Mouse (Mus musculus): ENCODE results near the gene G430095P16Rik. TPM values are rescaled to one million over a fixed set of nuclear protein-coding genes. Genes with fewer than 3 reads are reported as not detected.

G430095P16Rik gene
- polyA plus RNA-seq, 1 experiment from 2014 or later, result 2.8 TPM

DNA sequence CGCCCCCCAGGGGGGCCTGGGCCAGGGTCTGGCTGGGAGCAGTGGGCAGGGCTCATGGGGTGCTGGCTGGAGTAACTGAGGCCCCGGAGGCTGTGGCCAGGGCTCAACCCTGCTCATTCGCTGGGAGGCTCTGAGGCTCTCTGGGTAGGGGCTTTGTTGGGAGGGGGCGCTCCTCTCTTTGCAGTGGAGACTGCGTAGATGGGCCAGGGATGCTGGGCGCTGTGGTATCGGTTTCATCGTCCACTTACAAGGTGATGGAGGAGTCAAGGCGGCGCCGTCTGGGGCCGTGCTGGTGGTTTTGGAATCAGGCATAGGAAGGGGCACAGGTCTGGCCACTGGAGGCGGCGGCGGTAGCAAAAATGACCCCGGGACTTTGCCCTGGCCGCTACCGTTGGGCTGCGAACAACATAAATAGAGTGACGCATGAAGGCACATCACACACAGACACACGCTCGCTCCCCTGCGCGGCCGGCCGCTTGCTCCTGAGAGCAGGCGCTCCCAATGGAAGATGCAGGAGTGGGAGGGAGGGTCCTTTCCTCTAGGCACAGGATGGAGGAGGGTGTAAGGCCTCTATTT is 6.8 kb upstream of the G430095P16Rik start:
- ATAC-seq (ENCODE audit: low FRiP score, low TSS enrichment), result no peak
- no peak overlapping the region for H3K27ac ChIP-seq (ENCODE audit: low read length)
- peak overlapping the region; percentile 25 for H3K4me2 ChIP-seq (replicated peaks; ENCODE audit: low read depth, low read length)
- WGBS, result 13% methylated on average over 27 of the region's 27 CpGs
- no peaks in the 10 kb centered on the region for H3K9me3 ChIP-seq (ENCODE audit: low read length)
- H3K4me1 ChIP-seq (ENCODE audit: insufficient read depth, low read length), result peaks cover 39% of the 10 kb centered on the region
- H3K27me3 ChIP-seq (ENCODE audit: insufficient read depth, low read length), result peaks cover 33% of the 10 kb centered on the region
- H3K36me3 ChIP-seq (ENCODE audit: insufficient read depth, low read length), result 0 out of 2 replicates have a peak, but pooled peaks cover 4% of the 10 kb centered on the region
- peak overlapping the region; percentile 4; the same call in 1 of the 2 replicates for H3K4me3 ChIP-seq (ENCODE audit: low read length)
- no peak overlapping the region; the same call in 1 of the 2 replicates for H3K9ac ChIP-seq (replicated peaks; ENCODE audit: low read length)

DNA sequence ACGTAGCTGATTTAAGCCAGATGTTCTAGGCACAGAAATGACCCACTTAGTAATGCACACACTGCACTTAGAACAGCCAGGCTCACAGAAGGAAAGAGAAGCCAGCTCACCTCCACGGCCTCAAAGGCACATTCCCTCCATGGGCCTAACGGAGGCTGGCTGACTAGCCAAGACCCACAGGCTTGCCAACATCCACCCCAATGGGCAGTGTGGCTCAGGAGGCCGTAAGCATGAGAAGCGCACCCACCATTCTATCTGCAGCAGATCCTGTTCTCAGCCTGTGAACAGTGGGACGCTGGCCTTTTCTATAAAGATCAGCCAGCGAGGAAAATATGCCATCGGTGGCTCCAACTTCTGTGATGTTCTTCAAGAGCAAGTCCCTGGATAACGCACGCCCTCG is 6.0 kb upstream of the G430095P16Rik start:
- WGBS, result 89% methylated on average over 11 of the region's 11 CpGs
- Histone ChIP-seq H3K4me3 (ENCODE audit: low read length) (no peak overlapping the region), H3K9ac (replicated peaks; ENCODE audit: low read length) (no peak overlapping the region), H3K36me3 (ENCODE audit: insufficient read depth, low read length) (0 out of 2 replicates have a peak, but pooled peaks cover 4% of the 10 kb centered on the region), H3K9me3 (ENCODE audit: low read length) (no peaks in the 10 kb centered on the region), H3K4me1 (ENCODE audit: insufficient read depth, low read length) (peaks cover 32% of the 10 kb centered on the region), H3K27ac (ENCODE audit: low read length) (no peak overlapping the region), H3K4me2 (replicated peaks; ENCODE audit: low read depth, low read length) (no peak overlapping the region), H3K27me3 (ENCODE audit: insufficient read depth, low read length) (peaks cover 33% of the 10 kb centered on the region)
- ATAC-seq (ENCODE audit: low FRiP score, low TSS enrichment), result no peak

DNA sequence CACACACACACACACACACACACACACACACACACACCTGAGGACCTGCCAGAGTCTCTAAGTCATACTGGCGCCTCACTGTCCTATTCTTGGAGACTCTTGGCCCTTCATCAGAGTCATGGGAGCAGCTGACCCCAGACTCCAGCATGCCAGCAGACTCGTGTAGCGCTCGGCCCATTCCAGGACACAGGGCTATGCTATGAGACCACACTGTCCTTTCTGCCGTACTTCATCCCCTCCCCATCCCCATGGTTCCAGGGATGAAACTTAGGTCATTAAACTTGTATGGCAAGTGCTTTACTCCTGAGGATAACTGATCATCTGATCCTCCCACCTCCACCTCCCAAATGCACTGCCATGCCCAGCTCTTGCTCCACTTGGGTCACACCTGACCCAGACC is 4.3 kb upstream of the G430095P16Rik start:
- Histone ChIP-seq H3K36me3 (ENCODE audit: insufficient read depth, low read length) (0 out of 2 replicates have a peak, but pooled peaks cover 4% of the 10 kb centered on the region), H3K4me1 (ENCODE audit: insufficient read depth, low read length) (peaks cover 33% of the 10 kb centered on the region), H3K27ac (ENCODE audit: low read length) (no peak overlapping the region), H3K9ac (replicated peaks; ENCODE audit: low read length) (no peak overlapping the region), H3K4me2 (replicated peaks; ENCODE audit: low read depth, low read length) (no peak overlapping the region), H3K4me3 (ENCODE audit: low read length) (no peak overlapping the region), H3K27me3 (ENCODE audit: insufficient read depth, low read length) (peaks cover 33% of the 10 kb centered on the region), H3K9me3 (ENCODE audit: low read length) (no peaks in the 10 kb centered on the region)
- WGBS, result 70% methylated on average over 5 of the region's 5 CpGs
- no peak for ATAC-seq (ENCODE audit: low FRiP score, low TSS enrichment)

DNA sequence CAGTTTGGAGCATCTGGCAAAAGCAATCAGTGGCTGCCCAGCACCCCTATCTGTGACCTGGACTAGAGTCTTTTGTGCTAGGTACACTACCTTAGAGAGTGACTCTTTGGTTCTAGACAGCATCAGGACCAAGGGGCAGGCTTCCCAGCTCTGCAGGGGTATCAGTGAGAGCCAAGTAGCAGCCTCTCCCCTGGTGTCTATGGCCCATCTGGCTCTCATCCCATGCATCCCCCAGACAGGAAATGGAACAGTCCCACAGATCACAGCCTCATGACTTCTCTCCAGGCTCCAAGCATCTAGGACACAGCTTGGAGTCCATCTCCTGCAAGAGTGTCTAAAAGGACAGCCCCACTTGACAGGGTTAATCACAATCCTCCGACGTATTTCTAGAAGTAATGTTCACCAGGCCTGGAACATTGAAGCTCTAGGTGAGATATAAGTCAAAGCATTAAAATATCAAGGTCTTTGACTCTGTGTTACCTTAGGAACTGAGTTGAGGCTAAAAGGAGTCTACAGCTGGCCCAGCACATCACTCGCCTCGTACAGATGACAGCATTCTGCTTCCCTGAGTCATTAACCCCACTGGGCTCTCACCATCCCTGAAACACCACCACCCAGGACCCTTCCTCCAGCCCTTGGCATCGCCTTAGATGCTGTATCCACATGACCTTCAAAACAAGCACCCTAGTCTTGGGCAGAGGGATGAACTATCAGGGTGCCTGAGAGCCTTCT is 3.7 kb upstream of the G430095P16Rik start:
- Histone ChIP-seq H3K4me2 (replicated peaks; ENCODE audit: low read depth, low read length) (no peak overlapping the region), H3K36me3 (ENCODE audit: insufficient read depth, low read length) (0 out of 2 replicates have a peak, but pooled peaks cover 4% of the 10 kb centered on the region), H3K4me3 (ENCODE audit: low read length) (no peak overlapping the region), H3K27ac (ENCODE audit: low read length) (no peak overlapping the region), H3K27me3 (ENCODE audit: insufficient read depth, low read length) (peaks cover 31% of the 10 kb centered on the region), H3K9me3 (ENCODE audit: low read length) (no peaks in the 10 kb centered on the region), H3K4me1 (ENCODE audit: insufficient read depth, low read length) (peaks cover 33% of the 10 kb centered on the region), H3K9ac (replicated peaks; ENCODE audit: low read length) (no peak overlapping the region)
- 68% methylated on average over 5 of the region's 5 CpGs for WGBS
- no peak for ATAC-seq (ENCODE audit: low FRiP score, low TSS enrichment)

DNA sequence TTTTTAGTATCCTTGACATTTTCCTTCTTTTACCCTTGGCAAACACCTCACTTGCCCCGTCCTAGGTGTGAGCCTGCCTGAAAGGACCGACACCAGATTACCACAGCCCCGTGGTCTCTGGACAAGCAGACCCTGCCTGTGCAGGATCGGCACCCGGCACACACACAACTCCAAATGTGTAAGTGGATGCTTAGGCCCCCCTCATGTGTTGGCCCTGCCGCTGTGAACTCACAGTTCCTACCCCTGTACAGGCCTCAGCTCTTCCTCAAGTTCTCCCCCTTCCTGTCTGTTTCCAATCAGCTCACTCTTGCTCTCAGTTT is 317 bp upstream of the G430095P16Rik start:
- 71% methylated on average over 6 of the region's 6 CpGs for WGBS
- H3K9me3 ChIP-seq (ENCODE audit: low read length), result no peaks in the 10 kb centered on the region
- peak overlapping the region; percentile 95 for H3K27ac ChIP-seq (ENCODE audit: low read length)
- H3K36me3 ChIP-seq (ENCODE audit: insufficient read depth, low read length), result peaks cover 4% of the 10 kb centered on the region; the same call in 1 of the 2 replicates
- H3K9ac ChIP-seq (replicated peaks; ENCODE audit: low read length), result 0 out of 2 replicates have a peak overlapping the region, but pooled peaks have one; percentile 49
- H3K4me2 ChIP-seq (replicated peaks; ENCODE audit: low read depth, low read length), result no peak overlapping the region
- peaks cover 7% of the 10 kb centered on the region for H3K27me3 ChIP-seq (ENCODE audit: insufficient read depth, low read length)
- H3K4me1 ChIP-seq (ENCODE audit: insufficient read depth, low read length), result peaks cover 45% of the 10 kb centered on the region
- no peak overlapping the region for H3K4me3 ChIP-seq (ENCODE audit: low read length)
- no peak; the same call in 1 of the 2 replicates for ATAC-seq (ENCODE audit: low FRiP score, low TSS enrichment)

DNA sequence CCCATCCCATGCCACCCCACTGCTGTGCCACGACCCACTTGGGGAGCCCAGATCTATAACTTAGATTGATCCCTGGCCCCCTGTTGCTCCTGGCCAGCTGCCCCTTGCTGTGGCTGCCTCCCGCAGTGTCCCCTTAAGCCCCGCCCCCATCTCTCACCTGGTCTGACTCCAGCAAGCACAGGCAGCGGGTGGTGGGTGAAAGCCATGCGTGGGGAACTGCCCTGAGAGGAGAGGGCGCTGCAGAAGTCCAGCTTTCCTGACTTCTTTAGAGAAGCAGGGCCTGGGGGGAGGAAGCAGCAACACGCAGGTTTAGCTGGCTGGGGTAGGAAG is 729 bp downstream of the G430095P16Rik start:
- 25% methylated on average over 7 of the region's 7 CpGs for WGBS
- Histone ChIP-seq H3K9me3 (ENCODE audit: low read length) (no peaks in the 10 kb centered on the region), H3K9ac (replicated peaks; ENCODE audit: low read length) (peak overlapping the region; percentile 49), H3K36me3 (ENCODE audit: insufficient read depth, low read length) (peaks cover 4% of the 10 kb centered on the region; the same call in 1 of the 2 replicates), H3K4me3 (ENCODE audit: low read length) (peak overlapping the region; percentile 14), H3K27ac (ENCODE audit: low read length) (peak overlapping the region; percentile 95), H3K4me2 (replicated peaks; ENCODE audit: low read depth, low read length) (peak overlapping the region; percentile 30), H3K4me1 (ENCODE audit: insufficient read depth, low read length) (peaks cover 45% of the 10 kb centered on the region), H3K27me3 (ENCODE audit: insufficient read depth, low read length) (peaks cover 4% of the 10 kb centered on the region; the same call in 1 of the 2 replicates)
- no peak for ATAC-seq (ENCODE audit: low FRiP score, low TSS enrichment)

DNA sequence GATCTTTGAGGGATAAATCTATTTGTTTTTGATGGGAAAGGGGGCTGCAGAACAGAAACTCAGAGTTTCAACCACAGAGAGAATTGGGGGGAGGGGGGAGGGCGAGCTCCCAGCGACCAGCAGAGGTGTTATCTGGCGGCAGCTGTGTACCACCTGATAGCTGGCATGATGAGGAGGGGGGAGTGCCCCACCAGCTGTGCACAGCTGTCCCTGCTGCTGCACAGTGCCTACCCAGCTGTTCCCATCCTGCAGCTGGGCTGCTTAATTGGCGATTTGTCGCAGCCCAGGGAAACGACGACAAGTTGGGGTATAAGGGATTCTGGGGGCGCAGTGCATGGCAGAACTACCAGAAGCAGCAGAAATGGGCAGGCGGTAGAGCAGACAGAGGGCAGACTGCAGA is 1.9 kb downstream of the G430095P16Rik start:
- ATAC-seq (ENCODE audit: low FRiP score, low TSS enrichment), result no peak
- whole genome bisulfite sequencing, result 57% methylated on average over 9 of the region's 9 CpGs
- Histone ChIP-seq H3K4me3 (ENCODE audit: low read length) (no peak overlapping the region), H3K9me3 (ENCODE audit: low read length) (no peaks in the 10 kb centered on the region), H3K27me3 (ENCODE audit: insufficient read depth, low read length) (no peaks in the 10 kb centered on the region), H3K9ac (replicated peaks; ENCODE audit: low read length) (no peak overlapping the region), H3K27ac (ENCODE audit: low read length) (no peak overlapping the region), H3K4me1 (ENCODE audit: insufficient read depth, low read length) (peaks cover 45% of the 10 kb centered on the region), H3K4me2 (replicated peaks; ENCODE audit: low read depth, low read length) (no peak overlapping the region), H3K36me3 (ENCODE audit: insufficient read depth, low read length) (peaks cover 4% of the 10 kb centered on the region; the same call in 1 of the 2 replicates)

DNA sequence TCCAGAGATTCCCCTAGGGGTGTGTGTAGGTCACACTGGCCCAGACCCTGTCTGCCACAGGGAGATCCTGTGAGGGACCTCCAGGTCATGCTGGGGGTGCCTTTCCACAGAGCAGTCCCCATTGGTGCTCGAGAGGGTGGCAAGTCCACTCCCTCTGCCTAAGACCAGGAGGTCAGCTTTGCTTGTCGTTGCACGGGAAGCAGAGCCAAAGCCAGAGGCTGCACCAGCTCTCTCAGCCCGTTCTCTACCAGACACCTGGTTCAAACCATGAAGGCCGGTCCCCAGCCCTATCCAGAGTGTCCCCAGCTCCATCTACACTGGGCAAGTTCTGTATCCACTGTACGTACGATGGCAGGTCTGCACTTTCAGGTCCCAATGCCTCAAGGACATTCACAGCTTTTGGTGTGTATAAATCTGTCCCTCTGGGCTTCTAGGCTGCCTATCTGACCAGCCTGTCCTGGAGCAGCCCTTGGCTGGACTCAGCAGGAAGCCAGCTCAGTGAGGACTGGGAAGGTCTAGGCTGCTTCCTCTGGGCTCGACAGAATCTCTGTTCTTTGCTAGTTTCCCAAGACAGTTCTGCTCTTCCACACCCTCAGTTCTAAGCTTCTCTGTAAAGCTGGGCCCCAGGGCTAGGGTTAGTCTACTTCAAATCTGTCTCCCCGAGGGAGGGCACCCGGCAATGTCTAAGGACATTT is 2.6 kb downstream of the G430095P16Rik start:
- Histone ChIP-seq H3K9ac (replicated peaks; ENCODE audit: low read length) (peak overlapping the region; percentile 37), H3K27me3 (ENCODE audit: insufficient read depth, low read length) (no peaks in the 10 kb centered on the region), H3K4me1 (ENCODE audit: insufficient read depth, low read length) (peaks cover 47% of the 10 kb centered on the region), H3K4me2 (replicated peaks; ENCODE audit: low read depth, low read length) (no peak overlapping the region), H3K36me3 (ENCODE audit: insufficient read depth, low read length) (peaks cover 4% of the 10 kb centered on the region; the same call in 1 of the 2 replicates), H3K9me3 (ENCODE audit: low read length) (no peaks in the 10 kb centered on the region), H3K4me3 (ENCODE audit: low read length) (no peak overlapping the region), H3K27ac (ENCODE audit: low read length) (peak overlapping the region; percentile 55)
- no peak for ATAC-seq (ENCODE audit: low FRiP score, low TSS enrichment)
- WGBS, result 56% methylated on average over 10 of the region's 10 CpGs

DNA sequence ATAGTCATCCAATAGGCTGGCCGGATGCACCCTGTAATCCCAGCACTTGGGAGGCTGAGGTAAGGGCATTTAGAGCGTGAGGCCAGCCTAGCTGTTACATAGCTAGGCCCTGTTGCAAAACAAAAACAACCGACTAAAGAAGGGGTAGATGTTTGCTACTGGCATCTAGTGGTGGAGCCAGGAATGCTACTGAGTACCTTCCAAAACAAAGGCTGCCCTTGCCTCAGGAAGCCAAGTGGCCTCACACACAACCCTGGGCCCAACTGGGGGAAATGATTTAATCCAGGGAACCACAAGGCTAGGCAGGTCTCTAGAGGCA is 3.1 kb downstream of the G430095P16Rik start:
- H3K9me3 ChIP-seq (ENCODE audit: low read length), result no peaks in the 10 kb centered on the region
- H3K4me3 ChIP-seq (ENCODE audit: low read length), result no peak overlapping the region
- ATAC-seq (ENCODE audit: low FRiP score, low TSS enrichment), result no peak
- peak overlapping the region; percentile 37 for H3K9ac ChIP-seq (replicated peaks; ENCODE audit: low read length)
- no peaks in the 10 kb centered on the region for H3K27me3 ChIP-seq (ENCODE audit: insufficient read depth, low read length)
- WGBS, result 18% methylated on average over 3 of the region's 3 CpGs
- H3K4me1 ChIP-seq (ENCODE audit: insufficient read depth, low read length), result peaks cover 52% of the 10 kb centered on the region
- H3K27ac ChIP-seq (ENCODE audit: low read length), result peak overlapping the region; percentile 55
- H3K36me3 ChIP-seq (ENCODE audit: insufficient read depth, low read length), result peaks cover 4% of the 10 kb centered on the region; the same call in 1 of the 2 replicates
- H3K4me2 ChIP-seq (replicated peaks; ENCODE audit: low read depth, low read length), result no peak overlapping the region
